Mouse (Mus musculus): ENCODE measurements around the gene Slc36a4.

GRCm38 (mm10) chr9:15722506-15722905 is 13.0 kb downstream of the Slc36a4 start:
- TF ChIP-seq GATA1 (IDR thresholded peaks at IDR 0.05; ENCODE audit: low read length) (no peak), TAL1 (IDR thresholded peaks at IDR 0.05; ENCODE audit: low read length) (no peak)

All from erythroblast, embryonic 14.5 days (primary cell).